Mouse (Mus musculus) hindlimb bud, embryonic 11.5 days (tissue): ENCODE results near the gene Klk1b27.
"Not testable (repeated sequence)": the region's sequence is repeated elsewhere in the genome, so short reads cannot be mapped to it uniquely, and the experiment has no call there.

Experiments
- DNase-seq: peaks from one replicate; pipeline ENCODE4 v3.0.0-alpha.2; 2012; ENCODE audit warnings: low read depth, low spot score; ENCODE audit errors: extremely low spot score

Klk1b27 gene

GRCm38 (mm10) chr7:44051990-44052389, at the start of gene Klk1b27:
Gene Klk1b27 (plus strand): TSS chr7:44052290.
- DNase-seq, result not testable (repeated sequence)

GRCm38 (mm10) chr7:44004847-44005246, 47.2 kb upstream of the Klk1b27 start:
- no peak for DNase-seq

GRCm38 (mm10) chr7:44011868-44012267, 40.2 kb upstream of the Klk1b27 start, which contains the start of gene Klk1b26:
Gene Klk1b26 (plus strand): TSS chr7:44012168.
- DNase-seq, result not testable (repeated sequence)

DNA sequence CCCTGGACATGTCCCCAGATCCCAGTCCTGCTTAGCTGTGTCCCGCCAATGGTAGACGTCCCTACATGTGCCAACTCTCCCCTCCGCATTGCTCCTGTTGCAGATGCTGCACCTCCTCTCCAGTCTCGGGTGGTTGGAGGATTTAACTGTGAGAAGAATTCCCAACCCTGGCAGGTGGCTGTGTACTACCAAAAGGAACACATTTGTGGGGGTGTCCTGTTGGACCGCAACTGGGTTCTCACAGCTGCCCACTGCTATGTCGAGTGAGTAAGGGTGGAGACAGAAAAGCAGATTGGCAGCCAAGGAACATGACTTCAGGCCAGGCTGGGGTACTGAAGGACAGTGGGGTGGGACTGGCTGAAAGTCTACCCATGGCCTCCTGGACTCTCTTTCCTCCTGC, 37.4 kb upstream of the Klk1b27 start:
- not testable (repeated sequence) for DNase-seq

DNA sequence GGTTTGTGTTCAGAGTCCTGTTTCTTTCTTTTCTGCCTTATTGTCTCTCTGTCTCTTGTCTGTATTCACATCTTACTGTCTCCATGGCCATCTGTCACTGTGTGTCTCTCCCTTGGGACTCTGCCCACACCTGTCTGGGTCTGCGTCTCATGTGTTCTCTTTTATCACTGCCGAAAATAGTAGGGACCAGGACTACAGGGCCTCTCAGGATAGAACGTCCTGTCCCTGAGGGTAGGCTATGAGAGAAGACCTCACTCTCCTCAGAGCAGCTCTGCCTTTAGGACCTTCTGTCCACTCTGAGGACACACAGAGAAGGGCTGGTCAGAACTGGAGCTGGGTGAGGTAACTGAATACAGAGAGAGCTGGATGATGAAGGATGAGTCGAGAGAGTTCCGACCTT, 37.0 kb upstream of the Klk1b27 start:
- no peak for DNase-seq

- DNase-seq, result no peak
Measured at GRCm38 (mm10) chr7:44072117-44072516, 20.0 kb downstream of the Klk1b27 start.

DNA sequence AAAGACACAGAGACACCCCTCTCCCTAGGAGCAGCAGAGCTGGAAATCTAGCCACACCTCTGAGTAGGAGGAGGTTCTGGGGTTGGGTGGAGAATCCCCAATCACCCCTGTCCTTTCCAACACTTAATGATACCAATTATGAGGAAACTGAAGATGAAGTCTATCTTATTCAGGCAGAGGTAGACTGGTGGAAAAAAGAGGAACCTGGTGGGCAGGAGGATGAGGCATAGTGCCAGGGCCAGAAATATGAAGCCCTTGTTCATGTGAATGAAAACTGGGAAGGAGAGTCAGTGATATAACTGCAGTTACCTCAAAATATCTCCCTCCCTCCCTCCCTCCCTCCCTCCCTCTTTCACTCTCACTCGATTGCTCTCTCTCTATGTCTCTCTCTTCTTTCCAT, 25.6 kb downstream of the Klk1b27 start:
- no peak for DNase-seq

- DNase-seq, result no peak
Measured at GRCm38 (mm10) chr7:44096111-44096510, 44.0 kb downstream of the Klk1b27 start.

DNA sequence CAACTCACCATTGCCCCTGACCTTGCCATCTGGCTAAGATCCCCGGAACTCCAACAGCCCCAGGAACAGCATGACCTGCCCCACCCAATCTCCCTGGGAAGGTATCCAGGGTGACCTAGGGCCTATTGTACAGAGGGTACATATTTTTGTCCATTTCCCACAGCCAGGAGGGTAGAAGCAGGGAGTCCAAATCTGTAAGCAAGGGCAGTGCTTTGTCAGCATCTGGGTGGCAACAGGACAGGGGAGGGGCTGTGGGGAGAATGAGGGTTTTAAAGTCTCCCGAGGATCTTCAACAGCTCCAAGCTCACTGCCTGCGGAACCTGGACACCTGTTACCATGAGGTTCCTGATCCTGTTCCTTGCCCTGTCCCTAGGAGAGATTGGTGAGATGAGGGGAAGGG, 49.9 kb downstream of the Klk1b27 start, which contains the start of gene Klk1b21:
TSS of gene Klk1b21 (plus strand) at position 301 of the 400 bp plus-strand sequence.
- DNase-seq, result not testable (repeated sequence)
